9 mouse cellular contexts compared by ENCODE assay signal in genomic region chr11:119935457-119935856, GRCm38 (mm10). TPM values are rescaled to one million over a fixed set of nuclear protein-coding genes. Genes with fewer than 3 reads are reported as not detected.
DNase-seq lines count a peak whose midpoint lies in the region; ATAC-seq lines count a peak whose summit lies in the region.
"Had no signal": no experiment of that assay in that cellular context is flagged by ENCODE, and none has a peak within 500 bp of the region (broad histone marks: within the 10 kb centered on the region; RNA-seq: fewer than 3 reads in every experiment).

No protein-coding gene starts in this region.

- H3K27ac ChIP-seq in liver, embryonic 12.5 days = no peak overlapping the region
- no peak overlapping the region for H3K27ac ChIP-seq in hindbrain, embryonic 14.5 days
- H3K27ac ChIP-seq: liver, embryonic 15.5 days had no signal

- 45% methylated on average over 6 of the region's 6 CpGs for WGBS in liver, embryonic 12.5 days (ENCODE audit: insufficient replicate concordance)
- 18% methylated on average over 6 of the region's 6 CpGs for WGBS in hindbrain, embryonic 14.5 days

- H3K4me2 ChIP-seq in liver, embryonic 12.5 days = no peak overlapping the region
- H3K4me2 ChIP-seq in hindbrain, embryonic 14.5 days (replicated peaks) = no peak overlapping the region
- H3K4me2 ChIP-seq: liver, embryonic 15.5 days had no signal

- H3K9ac ChIP-seq in liver, embryonic 12.5 days = no peak overlapping the region
- no peak overlapping the region for H3K9ac ChIP-seq in hindbrain, embryonic 14.5 days
- H3K9ac ChIP-seq: liver, embryonic 15.5 days had no signal

- H3K27me3 ChIP-seq in liver, embryonic 12.5 days (replicated peaks) = peaks cover 39% of the 10 kb centered on the region
- H3K27me3 ChIP-seq in hindbrain, embryonic 14.5 days (ENCODE audit: control insufficient read depth, insufficient read depth, low read length) = 0 out of 2 replicates have a peak, but pooled peaks cover 3% of the 10 kb centered on the region

- peaks cover 49% of the 10 kb centered on the region for H3K4me1 ChIP-seq in liver, embryonic 12.5 days
- peaks cover 23% of the 10 kb centered on the region for H3K4me1 ChIP-seq in hindbrain, embryonic 14.5 days (replicated peaks; ENCODE audit: control insufficient read depth, insufficient read depth, low read length)

- 0 out of 2 replicates have a peak, but pooled peaks cover 4% of the 10 kb centered on the region for H3K9me3 ChIP-seq in liver, embryonic 12.5 days (replicated peaks)
- 0 out of 2 replicates have a peak, but pooled peaks cover 3% of the 10 kb centered on the region for H3K9me3 ChIP-seq in hindbrain, embryonic 14.5 days (ENCODE audit: control insufficient read depth, low read length)
- H3K9me3 ChIP-seq: liver, embryonic 15.5 days had no signal

- no peak for ATAC-seq in liver, embryonic 12.5 days
- no peak; the same call in 1 of the 2 replicates for ATAC-seq in hindbrain, embryonic 14.5 days (ENCODE audit: low FRiP score)
- no peak for ATAC-seq in erythroid progenitor cell, adult 5-6 weeks (replicated peaks; ENCODE audit: low FRiP score, poor library complexity, severe bottlenecking)

- peak; percentile 65 for DNase-seq in liver
- DNase-seq in adrenal gland, adult 18-20 months (ENCODE audit: low spot score in 2 of 2) = peak; percentile 62 to 74
- DNase-seq in embryo, embryonic 11 days = peak; percentile 79
- DNase-seq in hindbrain, embryonic 14.5 days (ENCODE audit: low spot score) = peak; percentile 74
- peak; percentile 78 for DNase-seq in lung, postnatal 25 days (ENCODE audit: low spot score)
- peak; percentile 77 for DNase-seq in right cerebral cortex, postnatal 14 days

- H3K36me3 ChIP-seq in liver, embryonic 12.5 days = no peaks in the 10 kb centered on the region
- no peaks in the 10 kb centered on the region for H3K36me3 ChIP-seq in hindbrain, embryonic 14.5 days (replicated peaks; ENCODE audit: control insufficient read depth, insufficient read depth)
- H3K36me3 ChIP-seq: liver, embryonic 15.5 days had no signal

- no peak overlapping the region for H3K4me3 ChIP-seq in liver, embryonic 12.5 days
- H3K4me3 ChIP-seq in hindbrain, embryonic 14.5 days (replicated peaks; ENCODE audit: low read length) = no peak overlapping the region
- H3K4me3 ChIP-seq: liver, embryonic 15.5 days had no signal

RNA-seq across cellular contexts. Expression of gene Baiap2, which starts 7.1 kb away (rescaled TPM):
- polyA plus RNA-seq in liver, embryonic 12.5 days (2016; fragmentation: Nextera tagmentation; extraction: Ambion mirVana) = 6.2 and 7.0 TPM in 2 replicates
- total RNA-seq in adrenal gland, adult 18-20 months (2021) = 10 to 100 TPM; 16.5 to 31.7 TPM
- 13.7 and 14.4 TPM in 2 replicates for polyA plus RNA-seq in hindbrain, embryonic 14.5 days (2014; fragmentation: Nextera tagmentation; extraction: Ambion mirVana)
- 1.3 and 1.4 TPM in 2 replicates for total RNA-seq in erythroid progenitor cell, adult 5-6 weeks (2015; ENCODE audit: low replicate concordance)
- total RNA-seq in erythroid progenitor cell, adult 5-6 weeks (2017; ENCODE audit: low replicate concordance) = 3.2 and 5.3 TPM in 2 replicates

RNA-seq across cellular contexts. Expression of gene Chmp6, which starts 22.2 kb away (rescaled TPM):
- polyA plus RNA-seq in liver, embryonic 12.5 days (2016; fragmentation: Nextera tagmentation; extraction: Ambion mirVana) = 45.9 and 48.6 TPM in 2 replicates
- 10 to 100 TPM; 32.3 to 33.3 TPM for total RNA-seq in adrenal gland, adult 18-20 months (2021)
- polyA plus RNA-seq in hindbrain, embryonic 14.5 days (2014; fragmentation: Nextera tagmentation; extraction: Ambion mirVana) = 91.1 and 95.5 TPM in 2 replicates
- 1.3 and 14.4 TPM in 2 replicates for total RNA-seq in erythroid progenitor cell, adult 5-6 weeks (2015; ENCODE audit: low replicate concordance)
- 10.3 and 10.4 TPM in 2 replicates for total RNA-seq in erythroid progenitor cell, adult 5-6 weeks (2017; ENCODE audit: low replicate concordance)
